Mouse (Mus musculus) embryonic stem cell, embryonic (primary cell): Measurements from ENCODE around the gene Zscan4c.
"Not testable (repeated sequence)": the region's sequence is repeated elsewhere in the genome, so short reads cannot be mapped to it uniquely, and the experiment has no call there.

Source experiments
- CTCF ChIA-PET, 4 experiments: fragments of 300-600 bp in 2 of 4; fragments of 350-600 bp in 2 of 4; sonication (Branson Sonifier 250); formaldehyde crosslinking; loops; one replicate each; lab custom pipeline; 2022; ENCODE audit warnings: inconsistent platforms in 2 of 4; lab: Charles Lee
- POLR2A ChIA-PET, 4 experiments: fragments of 300-600 bp in 2 of 4; fragments of 350-600 bp in 2 of 4; sonication (Branson Sonifier 250); formaldehyde crosslinking; loops; one replicate each; lab custom pipeline; 2022; ENCODE audit warnings: antibody characterized with exemption in 4 of 4, inconsistent platforms in 1 of 4; lab: Charles Lee

Gene Zscan4c

DNA sequence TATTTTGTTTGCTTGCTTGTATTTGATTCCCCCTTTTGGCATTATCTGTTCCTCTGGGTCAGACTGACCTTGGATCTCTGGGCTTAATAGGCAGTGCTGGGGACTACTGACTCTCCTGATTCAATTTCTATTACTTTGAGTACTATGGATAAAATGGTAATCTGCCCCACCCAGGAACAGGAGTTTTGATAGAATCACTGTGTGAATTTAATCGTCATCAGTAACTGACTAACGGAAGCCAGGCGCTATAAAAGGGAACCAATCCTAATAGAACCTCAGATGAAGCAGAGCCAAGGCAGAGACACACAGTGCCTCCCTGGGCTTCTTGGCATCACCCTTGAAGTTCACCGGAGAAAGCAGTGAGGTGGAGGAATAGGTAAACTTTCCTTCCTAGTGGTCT lies at the start of gene Zscan4c:
TSS of gene Zscan4c (plus strand) at position 301 of the 400 bp plus-strand sequence.
- CTCF ChIA-PET, POLR2A ChIA-PET: not testable (repeated sequence)
